Mouse (Mus musculus) forelimb bud, embryonic 11.5 days (tissue): ENCODE measurements around the gene Lrig2.

Source experiments
- DNase-seq: peaks from one replicate; pipeline ENCODE4 v3.0.0-alpha.2; 2012; ENCODE audit warnings: low read depth, low spot score

Lrig2 gene

GRCm38 (mm10) chr3:104372374-104372773 lies 139.3 kb downstream of the Lrig2 start:
- no peak for DNase-seq

DNA sequence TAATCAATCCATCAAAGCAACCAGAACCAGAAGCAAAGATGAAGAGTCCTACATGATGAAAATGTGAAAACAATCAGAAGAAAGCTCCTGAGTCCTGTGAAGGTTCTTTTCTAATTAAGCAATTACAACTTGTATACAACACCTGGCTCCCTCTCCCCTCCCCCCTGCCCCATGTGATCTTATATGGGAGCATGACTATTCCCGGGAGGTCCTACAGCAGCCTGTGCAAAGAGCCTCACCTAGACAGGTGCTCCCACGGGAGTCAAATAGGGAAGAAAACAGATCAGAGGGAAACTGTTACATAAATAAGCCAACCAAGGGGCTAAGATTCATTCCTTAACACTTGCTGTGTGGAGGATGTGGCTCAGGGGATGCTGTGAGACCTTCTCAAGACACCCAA lies 143.8 kb downstream of the Lrig2 start:
- DNase-seq, result no peak

- DNase-seq, result no peak
These were observed 149.9 kb downstream of the Lrig2 start for GRCm38 (mm10) chr3:104361814-104362213.

GRCm38 (mm10) chr3:104360325-104360724 lies 151.4 kb downstream of the Lrig2 start:
- DNase-seq, result no peak

DNA sequence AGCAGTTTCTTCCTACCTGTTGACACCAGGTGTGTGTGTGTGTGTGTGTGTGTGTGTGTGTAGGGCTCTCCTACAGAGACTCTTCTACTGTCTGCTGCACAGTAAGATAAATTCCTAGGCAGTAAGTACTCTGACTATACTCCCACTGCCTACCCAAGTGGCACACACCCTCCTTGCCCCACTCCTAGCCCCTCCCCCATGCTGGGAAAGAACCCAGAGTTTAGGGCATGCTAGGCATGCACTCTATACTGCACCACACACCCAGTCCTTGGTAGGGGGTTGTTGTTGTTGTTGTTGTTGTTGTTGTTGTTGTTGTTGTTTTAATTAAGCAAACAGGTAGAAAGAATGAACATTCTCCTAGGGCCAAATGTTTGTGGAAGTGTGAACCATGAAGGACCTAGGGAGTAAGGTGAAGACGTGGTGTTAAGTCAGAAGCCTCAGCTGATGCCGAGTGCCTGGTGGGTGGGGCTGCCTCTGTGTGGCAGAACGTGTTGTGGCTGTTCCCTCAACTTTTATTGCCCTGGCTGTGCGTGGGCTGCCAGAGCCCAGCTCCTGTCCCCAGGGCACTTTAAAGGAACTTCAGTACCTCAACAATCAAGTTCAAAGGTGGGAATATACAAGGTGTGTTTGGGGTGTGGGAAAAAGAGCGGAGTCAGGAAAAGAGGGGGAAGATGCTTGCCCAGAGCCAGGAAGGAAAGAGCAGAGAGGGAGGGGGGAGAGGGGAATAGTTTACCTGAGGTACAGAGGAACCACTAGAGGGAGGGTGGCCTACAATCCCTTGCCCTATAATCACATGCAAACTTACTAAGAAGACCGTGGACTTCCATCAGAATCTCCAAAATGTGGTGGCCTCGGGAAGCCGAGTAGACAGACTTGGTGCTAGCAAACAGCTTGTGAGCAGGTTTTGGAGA lies 152.2 kb downstream of the Lrig2 start:
- DNase-seq, result peak; percentile 11

DNA sequence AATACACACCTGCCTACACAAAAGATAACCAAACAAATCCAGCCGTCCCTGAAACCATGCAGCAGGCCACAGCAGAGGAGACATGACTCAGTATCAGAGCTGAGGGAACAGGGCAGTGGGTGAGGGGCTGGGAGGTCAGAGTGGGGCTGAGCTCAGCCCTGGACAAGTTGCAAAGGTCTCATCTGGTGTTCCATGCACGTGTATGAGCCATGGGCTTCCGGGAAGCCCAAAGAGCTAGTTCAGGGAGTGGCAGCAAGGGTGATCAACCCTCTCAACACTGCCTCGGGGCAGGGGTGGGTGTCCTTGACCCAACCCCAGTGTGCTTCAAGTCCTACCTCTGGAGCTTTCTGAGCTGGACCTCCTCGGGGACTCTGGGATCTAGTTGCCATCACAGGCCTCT lies 153.0 kb downstream of the Lrig2 start:
- DNase-seq, result no peak

DNA sequence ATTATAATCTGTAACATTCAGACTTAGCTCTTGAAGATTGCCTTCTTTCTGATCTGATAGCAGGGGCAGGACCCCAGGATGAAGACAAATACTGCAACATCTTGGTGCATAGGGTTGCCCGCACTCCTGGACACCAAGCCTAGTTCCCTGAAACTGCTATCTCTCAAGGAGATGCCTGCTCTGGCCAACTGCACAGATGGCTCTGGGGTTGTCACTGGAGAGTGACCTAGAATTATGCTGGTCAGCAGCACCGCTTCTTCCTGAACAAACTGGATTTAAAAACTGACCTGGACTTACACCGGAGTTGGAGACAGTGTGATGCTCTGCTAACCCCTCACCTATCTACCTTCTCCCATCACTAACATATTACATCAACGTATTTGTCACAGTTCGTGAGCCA lies 155.6 kb downstream of the Lrig2 start:
- DNase-seq, result no peak

DNA sequence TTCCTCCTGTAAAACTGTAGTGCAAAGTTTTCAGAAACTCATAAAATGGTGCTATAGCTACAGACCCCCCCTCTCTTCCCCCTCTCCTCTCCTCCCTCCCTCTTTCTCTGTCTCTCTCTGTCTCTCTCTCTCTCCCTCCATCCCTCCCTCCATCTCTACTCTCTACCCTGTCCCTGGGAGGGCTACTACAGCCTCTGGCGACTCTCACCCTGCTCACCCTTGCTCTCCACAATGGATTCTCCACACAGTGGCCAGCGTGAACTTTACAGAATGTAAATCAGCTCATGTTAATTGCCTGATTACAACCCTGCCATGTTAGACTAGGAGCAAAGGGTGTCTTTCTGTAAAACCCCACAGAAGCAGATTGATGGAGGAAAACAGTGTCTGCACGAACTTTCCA lies 157.8 kb downstream of the Lrig2 start:
- no peak for DNase-seq

DNA sequence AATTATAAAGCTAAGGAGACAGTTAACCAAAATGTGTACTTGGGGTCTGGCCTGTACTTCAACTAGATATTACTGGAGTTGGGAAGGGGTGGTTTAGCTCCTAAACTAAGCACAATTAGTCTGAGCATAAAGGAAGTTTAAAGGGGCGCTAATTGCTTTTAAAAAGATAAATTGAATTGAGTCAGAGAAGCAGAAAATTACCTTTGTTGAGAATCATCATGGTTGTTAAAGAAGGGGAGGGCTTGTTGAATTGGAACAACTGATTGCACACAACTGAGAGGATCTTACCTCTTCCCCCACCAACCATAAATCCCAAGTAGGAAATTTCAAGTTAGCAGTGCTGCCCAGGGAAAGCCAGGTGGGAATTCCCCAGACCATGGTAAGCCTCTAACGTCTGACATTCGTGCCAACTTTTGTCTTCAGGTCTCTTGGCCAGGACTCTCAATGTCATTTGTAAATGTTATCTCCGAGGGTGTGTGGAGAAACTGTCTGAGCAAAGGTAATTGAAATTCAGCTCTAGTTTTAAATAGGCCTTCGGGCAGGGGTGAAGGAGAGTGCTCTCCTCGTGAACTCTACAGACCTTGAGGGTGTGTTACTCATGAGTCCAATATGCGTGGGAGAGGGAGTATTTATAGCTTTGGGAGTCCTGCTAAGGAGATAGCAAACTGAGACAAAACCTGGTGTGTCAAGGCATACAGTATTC lies 159.2 kb downstream of the Lrig2 start:
- no peak for DNase-seq

DNA sequence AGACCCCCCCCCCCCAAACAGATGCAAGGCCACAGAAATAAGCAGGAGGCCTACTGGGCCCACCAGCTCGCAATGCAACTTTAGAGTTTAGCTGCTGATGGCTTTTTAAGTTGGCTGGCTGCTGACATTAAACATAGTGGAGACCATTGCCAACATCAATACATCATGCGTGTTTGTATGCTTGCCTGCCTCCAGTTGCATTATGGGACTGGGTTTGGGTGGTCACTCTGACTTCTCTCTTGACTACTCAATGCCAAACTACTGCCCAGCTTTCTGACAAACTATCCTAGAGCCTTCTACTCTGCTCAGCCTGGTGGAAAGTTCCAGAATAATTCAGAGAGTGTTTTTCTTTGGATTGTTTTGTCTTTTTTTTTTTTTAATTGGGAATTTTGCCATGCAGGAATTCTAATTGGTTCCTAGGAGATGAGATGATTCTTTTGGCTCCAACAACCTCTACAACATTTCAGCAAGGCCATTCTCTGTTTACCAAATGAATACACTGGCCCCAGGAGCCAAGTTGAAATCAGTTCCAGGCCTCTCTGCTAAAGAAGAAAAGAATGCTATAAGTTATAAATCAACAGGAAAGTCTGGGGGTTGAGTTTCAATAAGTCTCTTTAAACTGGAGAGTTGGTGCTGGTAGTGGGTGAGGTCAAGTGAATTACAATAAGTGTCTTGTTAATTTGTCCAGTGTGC lies 161.3 kb downstream of the Lrig2 start:
- DNase-seq, result no peak

DNA sequence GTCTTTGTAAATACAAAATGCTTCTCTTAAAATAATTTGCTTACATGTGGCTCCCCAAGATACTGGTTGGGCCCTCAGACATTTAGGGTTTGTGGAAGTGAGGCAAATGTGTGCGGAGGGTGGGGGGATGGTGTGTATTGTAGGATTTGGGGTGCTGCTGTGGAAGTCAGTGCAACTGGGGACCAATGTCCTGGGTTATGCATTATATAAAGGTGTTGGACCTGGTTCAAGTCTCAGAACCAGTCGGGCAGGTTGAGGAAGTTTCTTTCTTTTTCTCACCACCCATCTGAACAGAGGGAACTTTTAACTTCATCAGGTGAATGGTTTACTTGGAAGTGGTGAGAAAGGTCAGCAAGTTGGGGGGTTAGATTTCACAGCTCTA lies 161.9 kb downstream of the Lrig2 start:
- no peak for DNase-seq

GRCm38 (mm10) chr3:104349203-104349846 lies 162.4 kb downstream of the Lrig2 start:
- DNase-seq, result no peak
